Mouse (Mus musculus) bone marrow macrophage, adult 2 months (primary cell): ENCODE results near the gene Olfr1262. TPM values are rescaled to one million over a fixed set of nuclear protein-coding genes. Genes with fewer than 3 reads are reported as not detected.

Experiments used
- H3K27ac ChIP-seq: 2 replicates; pipeline ENCODE4 v1.5.1; 2012; ENCODE audit warnings: low read depth, low read length; ENCODE audit not compliant: insufficient read depth
- H3K4me1 ChIP-seq: 2 replicates; pipeline ENCODE4 v1.6.1; 2012; ENCODE audit warnings: low read length; ENCODE audit not compliant: control insufficient read depth, insufficient read depth
- H3K4me3 ChIP-seq: 2 replicates; pipeline ENCODE4 v1.5.1; 2012; ENCODE audit warnings: mild to moderate bottlenecking, low read length, moderate library complexity; ENCODE audit not compliant: insufficient read depth
- CTCF ChIP-seq: IDR thresholded peaks from 2 replicates; pipeline ENCODE4 v1.5.1; 2012; ENCODE audit warnings: low read depth, mild to moderate bottlenecking, low read length, moderate library complexity
- POLR2A ChIP-seq: IDR thresholded peaks from 2 replicates; pipeline ENCODE4 v1.6.1; 2012; ENCODE audit warnings: mild to moderate bottlenecking, low read depth, low read length, borderline replicate concordance
- polyA plus RNA-seq: library from polyadenylated mRNA; stranded (reverse); fragments of >200 nt; gene quantifications from 2 replicates; pipeline ENCODE4 v1.2.4, GENCODE M21; 2012; ENCODE audit not compliant: missing spikeins, insufficient read depth, insufficient read length

Gene Olfr1262
- not detected in 2 replicates for polyA plus RNA-seq

DNA sequence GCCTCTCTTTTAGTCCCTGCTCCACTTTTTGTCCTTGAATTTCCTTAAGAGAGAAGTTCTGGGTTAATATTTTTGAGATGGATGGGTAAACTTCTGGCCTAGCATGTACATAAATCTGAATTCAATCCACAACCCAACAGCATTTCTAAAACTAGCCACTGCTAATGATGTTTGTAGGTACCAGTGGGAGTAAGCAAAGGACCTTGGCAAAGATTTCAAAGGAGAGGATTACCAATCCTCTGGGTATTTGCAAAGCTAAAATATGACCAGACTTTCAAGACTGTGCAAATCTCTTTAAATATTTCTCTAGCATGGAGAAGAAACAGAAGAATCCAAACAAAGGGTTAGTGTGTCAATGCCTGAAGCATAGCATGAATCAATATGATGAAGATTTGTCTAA, at the start of gene Olfr1262:
TSS of gene Olfr1262 (plus strand) at position 301 of the 400 bp plus-strand sequence.
- no peak within 1 kb of the TSS for H3K4me3 ChIP-seq
- no peaks in the 10 kb centered on the region for H3K4me1 ChIP-seq
- no peak for TF ChIP-seq CTCF
- no peak for TF ChIP-seq POLR2A
- no peak within 1 kb of the TSS for H3K27ac ChIP-seq

DNA sequence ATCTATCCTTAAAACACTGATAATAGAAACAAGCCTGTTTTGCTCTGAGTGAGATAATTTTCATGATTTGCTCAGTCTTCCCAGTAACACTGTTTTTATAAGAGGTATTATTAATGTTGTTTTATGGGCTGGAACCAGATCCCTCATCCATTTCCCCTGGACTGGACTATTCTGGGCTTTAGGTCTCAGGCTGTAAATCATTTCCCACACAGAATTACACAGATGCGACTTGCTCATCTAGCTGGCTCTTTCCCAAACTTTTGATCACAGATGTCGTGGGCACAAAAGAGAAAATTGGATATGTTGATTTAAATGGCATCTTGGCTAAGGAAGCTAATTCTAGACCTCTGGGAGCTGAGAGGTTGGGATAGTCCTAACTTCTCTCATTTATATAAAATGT, 25.8 kb upstream of the Olfr1262 start, which contains the start of gene Olfr1260:
TSS of gene Olfr1260 (plus strand) at position 157 of the 400 bp plus-strand sequence.
- TF ChIP-seq POLR2A = no peak
- no peak for TF ChIP-seq CTCF
- Histone ChIP-seq H3K27ac (no peak within 1 kb of the TSS), H3K4me3 (no peak within 1 kb of the TSS), H3K4me1 (no peaks in the 10 kb centered on the region)

DNA sequence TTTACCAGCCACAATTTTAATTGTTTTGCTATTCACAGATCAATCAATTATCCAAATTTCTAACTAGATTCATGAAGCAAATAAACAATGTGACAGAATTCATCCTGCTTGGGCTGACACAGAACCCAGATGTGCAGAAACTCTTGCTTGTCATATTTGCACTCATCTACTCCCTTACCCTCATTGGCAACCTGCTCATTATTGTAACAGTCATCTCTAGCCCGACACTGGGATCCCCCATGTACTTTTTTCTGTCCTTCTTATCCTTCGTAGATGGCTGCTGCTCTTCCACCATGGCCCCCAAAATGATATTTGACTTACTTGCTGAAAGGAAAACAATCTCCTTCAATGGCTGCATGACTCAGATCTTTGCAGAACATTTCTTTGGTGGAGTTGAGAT, 22.2 kb upstream of the Olfr1262 start:
- H3K27ac ChIP-seq = no peak overlapping the region
- TF ChIP-seq CTCF (no peak), POLR2A (no peak)
- H3K4me3 ChIP-seq = no peak overlapping the region
- no peaks in the 10 kb centered on the region for H3K4me1 ChIP-seq

DNA sequence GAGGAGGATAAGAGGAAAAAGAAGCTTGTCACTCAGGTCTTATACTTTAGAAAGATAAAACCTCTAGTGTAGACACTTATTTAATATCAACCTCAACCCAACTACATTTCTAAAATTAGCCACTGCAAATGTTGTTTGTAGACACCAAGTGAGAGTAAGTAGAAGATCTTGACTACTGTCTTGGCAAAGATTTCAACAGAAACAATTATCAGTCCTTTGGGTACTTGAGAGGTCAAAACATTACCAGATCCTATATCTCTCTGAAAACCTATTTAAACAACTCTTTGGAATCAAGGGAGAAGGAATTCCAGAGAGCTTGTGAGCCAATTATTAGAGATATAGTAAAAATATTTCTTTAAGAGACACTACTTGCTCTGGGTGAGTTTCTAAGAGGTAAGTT, 9.0 kb upstream of the Olfr1262 start, which contains the start of gene Olfr1261:
TSS of gene Olfr1261 (plus strand) at position 301 of the 400 bp plus-strand sequence.
- H3K4me1 ChIP-seq = no peaks in the 10 kb centered on the region
- H3K27ac ChIP-seq = no peak within 1 kb of the TSS
- TF ChIP-seq CTCF = no peak
- no peak for TF ChIP-seq POLR2A
- H3K4me3 ChIP-seq = no peak within 1 kb of the TSS

DNA sequence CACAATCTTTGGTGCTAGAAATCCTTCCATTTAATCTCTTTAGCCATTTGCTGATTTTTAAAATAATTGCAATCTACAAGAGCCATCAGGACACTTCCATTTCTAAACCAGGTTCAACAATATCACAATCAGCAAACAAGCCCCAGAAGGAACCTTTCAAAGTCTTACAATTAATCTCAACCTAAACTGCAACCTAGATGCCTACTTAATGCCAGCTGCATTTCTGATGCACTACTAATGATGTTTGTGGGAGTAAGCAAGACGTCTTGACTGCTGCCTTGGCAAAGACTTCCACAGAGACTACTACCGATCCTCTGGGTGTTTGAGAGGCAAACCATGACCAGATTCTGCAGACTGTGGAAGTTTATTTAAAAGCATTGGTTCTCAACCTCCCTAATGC, 11.9 kb downstream of the Olfr1262 start, which contains the start of gene Olfr1263:
TSS of gene Olfr1263 (plus strand) at position 301 of the 400 bp plus-strand sequence.
- no peak for TF ChIP-seq CTCF
- no peak for TF ChIP-seq POLR2A
- no peak within 1 kb of the TSS for H3K27ac ChIP-seq
- no peaks in the 10 kb centered on the region for H3K4me1 ChIP-seq
- no peak within 1 kb of the TSS for H3K4me3 ChIP-seq

DNA sequence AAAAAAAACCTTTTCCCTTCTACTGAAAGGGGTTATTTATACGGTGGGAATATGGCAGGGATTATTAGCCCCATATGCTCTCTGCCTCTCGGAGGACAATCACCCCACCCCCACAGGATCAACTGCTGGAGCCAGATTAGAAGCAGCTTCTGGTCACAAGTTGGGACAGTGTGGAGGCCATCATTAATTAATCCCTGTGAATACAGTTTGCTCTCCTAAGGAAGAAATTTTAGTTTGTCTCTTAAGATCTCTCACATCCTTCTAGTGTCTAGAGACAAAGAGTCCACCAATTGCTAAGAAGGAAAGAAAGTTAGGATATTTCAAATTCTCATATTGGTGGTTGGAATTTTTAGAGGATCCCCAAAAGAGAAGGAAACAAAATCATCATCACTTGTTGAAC, 25.5 kb downstream of the Olfr1262 start, which contains the start of gene Olfr1264:
TSS of gene Olfr1264 (minus strand) at position 101 of the 400 bp plus-strand sequence.
- H3K4me1 ChIP-seq = no peaks in the 10 kb centered on the region
- TF ChIP-seq POLR2A = no peak
- no peak for TF ChIP-seq CTCF
- H3K27ac ChIP-seq = no peak within 1 kb of the TSS
- no peak within 1 kb of the TSS for H3K4me3 ChIP-seq

DNA sequence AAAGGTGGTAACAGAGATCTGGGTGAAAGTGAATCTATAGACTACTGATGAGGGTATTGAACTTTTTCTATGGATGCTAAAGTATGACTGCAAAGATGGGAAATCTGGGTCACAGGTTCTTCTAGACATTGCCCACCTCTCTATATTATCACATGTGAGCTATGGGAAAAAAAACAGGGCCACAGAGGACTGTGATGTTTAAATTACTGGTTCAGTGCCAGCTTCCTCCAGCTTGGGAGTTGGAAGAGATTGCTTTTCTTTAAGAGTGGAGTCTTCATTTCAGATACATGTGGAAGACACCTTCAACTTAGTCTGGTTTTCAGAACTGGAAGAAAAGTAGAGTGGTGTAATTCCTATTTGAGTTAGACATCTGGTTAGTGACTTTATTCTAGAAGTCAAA, 35.1 kb downstream of the Olfr1262 start, which contains the start of gene Olfr1265:
TSS of gene Olfr1265 (plus strand) at position 301 of the 400 bp plus-strand sequence.
- no peak within 1 kb of the TSS for H3K27ac ChIP-seq
- no peak within 1 kb of the TSS for H3K4me3 ChIP-seq
- TF ChIP-seq CTCF (no peak), POLR2A (no peak)
- no peaks in the 10 kb centered on the region for H3K4me1 ChIP-seq

Other genes with a start within 250 kb of the Olfr1262 start
- gene Olfr1253, start 243.1 kb upstream of the Olfr1262 start, polyA plus RNA-seq = not detected in 2 replicates
- 0.25 TPM in 1 of 2 replicates, not detected in the other for gene Olfr1254, start 206.5 kb upstream of the Olfr1262 start, polyA plus RNA-seq
- not detected in 2 replicates for gene Olfr1255, start 188.1 kb upstream of the Olfr1262 start, polyA plus RNA-seq
- not detected in 2 replicates for gene Olfr1256, start 158.6 kb upstream of the Olfr1262 start, polyA plus RNA-seq
- gene Olfr48, start 151.9 kb upstream of the Olfr1262 start, polyA plus RNA-seq = not detected in 2 replicates
- gene Olfr1257, start 121.7 kb upstream of the Olfr1262 start, polyA plus RNA-seq = not detected in 2 replicates
- not detected in 2 replicates for gene Olfr1258, start 72.8 kb upstream of the Olfr1262 start, polyA plus RNA-seq
- not detected in 2 replicates for gene Olfr1259, start 51.5 kb upstream of the Olfr1262 start, polyA plus RNA-seq
- gene Olfr1260, start 25.8 kb upstream of the Olfr1262 start, polyA plus RNA-seq = not detected in 2 replicates
- gene Olfr1261, start 8.9 kb upstream of the Olfr1262 start, polyA plus RNA-seq = not detected in 2 replicates
- gene Olfr1263, start 12.0 kb downstream of the Olfr1262 start, polyA plus RNA-seq = not detected in 2 replicates
- not detected in 2 replicates for gene Olfr1264, start 25.4 kb downstream of the Olfr1262 start, polyA plus RNA-seq
- gene Olfr1265, start 35.2 kb downstream of the Olfr1262 start, polyA plus RNA-seq = not detected in 2 replicates
- gene Olfr140, start 63.4 kb downstream of the Olfr1262 start, polyA plus RNA-seq = not detected in 2 replicates
- gene Olfr1269, start 121.3 kb downstream of the Olfr1262 start, polyA plus RNA-seq = not detected in 2 replicates
- gene Olfr32, start 142.2 kb downstream of the Olfr1262 start, polyA plus RNA-seq = not detected in 2 replicates
- gene Olfr1270, start 152.9 kb downstream of the Olfr1262 start, polyA plus RNA-seq = not detected in 2 replicates
- not detected in 2 replicates for gene Olfr1506, start 224.3 kb downstream of the Olfr1262 start, polyA plus RNA-seq